Mouse (Mus musculus) small intestine, adult 2 months (tissue): ENCODE results near the gene N4bp2l1.

Source experiments
- CTCF ChIP-seq: fragments of 200-500 bp; IDR thresholded peaks from 2 replicates; pipeline ENCODE4 v1.5.1; 2012; ENCODE audit warnings: low read depth, mild to moderate bottlenecking, control low read depth, inconsistent platforms, low read length, moderate library complexity, mixed read lengths; ENCODE audit not compliant: insufficient replicate concordance, insufficient read length; ENCODE audit errors: extremely low read depth
- POLR2A ChIP-seq: fragments of 200-500 bp; IDR thresholded peaks from 2 replicates; pipeline ENCODE4 v1.6.1; 2012; ENCODE audit warnings: low read depth, mild to moderate bottlenecking, control low read depth, inconsistent platforms, low read length, moderate library complexity

- TF ChIP-seq POLR2A = no peak
- no peak for TF ChIP-seq CTCF
Observed at GRCm38 (mm10) chr5:150595366-150596016, 1.5 kb downstream of the N4bp2l1 start.
